Mouse (Mus musculus) midbrain, embryonic 11.5 days (tissue): Measurements from ENCODE around the gene 4833439L19Rik. TPM values are rescaled to one million over a fixed set of nuclear protein-coding genes. Genes with fewer than 3 reads are reported as not detected.

Experiments
- microRNA-seq: library from miRNA; unstranded; fragments of <30 nt; microRNA quantifications from one replicate; pipeline ENCODE4, GENCODE M21; 2017
- polyA plus RNA-seq: library from polyadenylated mRNA; unstranded; fragments of >200 nt; fragmentation: Nextera tagmentation; extraction: Ambion mirVana; gene quantifications from 2 replicates; pipeline ENCODE4 v1.2.1, GENCODE M21; 2014

4833439L19Rik gene
- polyA plus RNA-seq, 1 experiment from 2014 or later, result 263 TPM

Small RNA genes within 50 kb of the gene (microRNA-seq; reads per million reads assigned to microRNA genes)
- gene Gm24195, result not detected

Other genes with a start within 250 kb of the 4833439L19Rik start
- gene Cplx2, start 194.1 kb downstream of the 4833439L19Rik start, polyA plus RNA-seq, result 14.7 and 14.8 TPM in 2 replicates
- gene Thoc3, start 96.6 kb downstream of the 4833439L19Rik start, polyA plus RNA-seq, result 161 and 163 TPM in 2 replicates
- gene Simc1, start 61.7 kb downstream of the 4833439L19Rik start, polyA plus RNA-seq, result 14.1 and 17.8 TPM in 2 replicates
- gene Arl10, start 9.6 kb upstream of the 4833439L19Rik start, polyA plus RNA-seq, result 28.5 and 29.7 TPM in 2 replicates
- gene Nop16, start 24.7 kb upstream of the 4833439L19Rik start, polyA plus RNA-seq, result 65.1 and 67.0 TPM in 2 replicates
- 164 and 168 TPM in 2 replicates for gene Higd2a, start 24.8 kb upstream of the 4833439L19Rik start, polyA plus RNA-seq
- 22.3 and 28.1 TPM in 2 replicates for gene Cltb, start 45.9 kb upstream of the 4833439L19Rik start, polyA plus RNA-seq
- 86.9 and 90.9 TPM in 2 replicates for gene Faf2, start 56.3 kb upstream of the 4833439L19Rik start, polyA plus RNA-seq
- gene Rnf44, start 128.5 kb upstream of the 4833439L19Rik start, polyA plus RNA-seq, result 88.6 and 111 TPM in 2 replicates
- gene Cdhr2, start 136.0 kb upstream of the 4833439L19Rik start, polyA plus RNA-seq, result 0.06 TPM in 1 of 2 replicates, not detected in the other
- 9.8 and 10.8 TPM in 2 replicates for gene Gprin1, start 184.4 kb upstream of the 4833439L19Rik start, polyA plus RNA-seq
- 1.3 TPM in 2 replicates for gene Sncb, start 201.2 kb upstream of the 4833439L19Rik start, polyA plus RNA-seq
- gene Eif4e1b, start 218.6 kb upstream of the 4833439L19Rik start, polyA plus RNA-seq, result not detected in 2 replicates
- gene Tspan17, start 223.9 kb upstream of the 4833439L19Rik start, polyA plus RNA-seq, result 13.3 and 15.9 TPM in 2 replicates